Mouse (Mus musculus) inflammation-experienced regulatory T-cells (primary cell): ENCODE results near the gene Rbm4. TPM values are rescaled to one million over a fixed set of nuclear protein-coding genes. Genes with fewer than 3 reads are reported as not detected.

Experiments
- polyA plus RNA-seq, 2 experiments: library from polyadenylated mRNA; unstranded; fragments of 100-300 nt; shearing (Covaris generic); gene quantifications; one replicate each; pipeline ENCODE4 v1.2.1; 2017

Gene Rbm4
- polyA plus RNA-seq, result 10 to 100 TPM; 49.9 to 54.0 TPM

DNA sequence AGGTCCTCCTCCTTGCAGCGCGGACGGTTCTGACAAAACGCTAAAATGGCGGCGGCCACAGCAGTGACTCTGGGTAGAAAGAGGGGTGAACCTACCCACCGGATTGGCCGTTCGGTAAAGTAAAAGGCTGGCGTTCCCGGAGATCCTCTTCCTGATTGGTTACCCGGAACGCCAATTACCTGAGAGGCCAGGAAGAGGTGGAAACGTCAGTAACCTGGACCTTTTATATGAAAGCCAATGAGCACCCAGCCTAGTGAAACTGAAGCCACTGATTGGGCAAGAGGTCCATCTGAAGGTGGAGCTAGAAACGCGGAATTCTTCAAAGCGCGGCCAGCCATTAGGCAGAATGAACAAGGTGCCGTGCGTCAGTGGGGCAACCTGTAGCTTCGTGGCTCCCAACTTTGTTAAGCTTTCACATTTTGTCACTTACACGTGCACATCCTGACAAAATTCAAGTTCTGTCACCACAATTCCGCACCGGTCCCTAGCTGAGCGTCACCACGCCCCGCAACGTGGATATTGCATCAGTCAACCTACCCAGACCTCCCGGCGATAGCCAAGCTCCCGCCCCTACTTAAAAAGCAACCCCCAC lies at the start of gene Rbm4:
Gene Rbm4 (minus strand): TSS at position 71 of the 592 bp plus-strand sequence.

GRCm38 (mm10) chr19:4839149-4839548 lies 45.4 kb upstream of the Rbm4 start, which contains the start of the genes Ccs and Ccdc87:
Gene Ccs, minus strand, starts transcription at chr19:4839332.
Gene Ccdc87, plus strand, starts transcription at chr19:4839366.

DNA sequence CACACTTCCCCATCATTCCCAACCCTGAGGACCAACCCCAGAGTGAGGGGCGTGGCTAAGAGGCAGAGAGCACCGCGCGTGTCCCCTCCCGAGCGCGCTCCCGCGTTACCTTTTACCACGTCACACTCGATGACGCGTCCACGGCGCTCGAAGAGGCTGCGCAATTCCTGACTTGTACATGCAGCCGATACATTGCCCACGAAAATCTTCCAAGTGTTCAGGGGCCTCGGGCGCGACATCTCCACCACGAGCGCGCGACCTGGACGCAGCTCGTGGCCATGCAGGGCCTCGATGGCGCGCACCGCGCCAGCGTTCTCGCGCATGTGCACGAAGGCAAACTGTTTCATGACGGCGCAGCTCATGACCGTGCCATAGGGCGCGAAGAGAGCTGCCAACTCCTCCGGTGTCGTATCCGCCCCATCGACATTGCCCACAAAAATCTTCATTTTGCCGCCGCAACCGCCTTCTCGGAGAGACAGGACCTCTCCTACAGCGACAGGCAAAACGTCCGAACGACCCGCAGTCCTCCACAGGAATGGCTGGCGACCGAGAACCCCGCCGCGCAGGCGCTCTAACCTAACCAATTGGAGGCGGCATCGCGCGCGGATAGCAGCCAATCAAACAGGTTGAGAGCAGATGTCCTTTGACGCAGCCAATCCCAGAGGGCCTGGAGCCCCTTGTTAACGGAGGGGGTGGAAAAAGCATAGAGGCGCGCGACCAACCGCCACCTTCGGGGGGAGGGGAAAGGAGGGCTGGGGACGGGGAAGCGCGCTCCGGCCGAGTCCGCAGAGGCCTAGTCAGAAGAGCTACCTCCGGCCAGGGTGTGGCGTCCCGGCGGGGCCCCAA lies 17.6 kb upstream of the Rbm4 start, which contains the start of the genes Gm21992 and Rbm14:
Gene Gm21992 (minus strand): TSS at position 550 of the 846 bp plus-strand sequence.
Gene Rbm14 (minus strand): TSS at position 572 of the 846 bp plus-strand sequence.

GRCm38 (mm10) chr19:4756193-4756911 lies 37.3 kb downstream of the Rbm4 start, which contains the start of gene Rbm4b:
Gene Rbm4b, plus strand, starts transcription at chr19:4756497.

Other genes with a start within 250 kb of the Rbm4 start
- gene Lrfn4, start 178.2 kb downstream of the Rbm4 start, polyA plus RNA-seq, result 1 to 10 TPM in 1 of 2 experiments, under 1 TPM in 1; 0.60 to 1.4 TPM
- 10 to 100 TPM; 65.2 to 76.6 TPM for gene Rce1, start 168.3 kb downstream of the Rbm4 start, polyA plus RNA-seq
- gene Gm960, start 95.2 kb downstream of the Rbm4 start, polyA plus RNA-seq, result 1 to 10 TPM; 1.8 to 4.5 TPM
- under 1 TPM; 0.40 to 0.84 TPM for gene Sptbn2, start 82.7 kb downstream of the Rbm4 start, polyA plus RNA-seq
- 10 to 100 TPM; 40.8 to 47.0 TPM for gene Rbm4b, start 37.4 kb downstream of the Rbm4 start, polyA plus RNA-seq
- 10 to 100 TPM; 24.9 to 30.4 TPM for gene Gm21992, start 17.7 kb upstream of the Rbm4 start, polyA plus RNA-seq
- 10 to 100 TPM; 61.5 to 84.0 TPM for gene Rbm14, start 17.7 kb upstream of the Rbm4 start, polyA plus RNA-seq
- gene Ccs, start 45.4 kb upstream of the Rbm4 start, polyA plus RNA-seq, result 100 to 1,000 TPM in 1 of 2 experiments, 10 to 100 TPM in 1; 72.7 to 120 TPM
- under 1 TPM in 1 of 2 experiments, not detected in 1; 0.55 TPM for gene Ccdc87, start 45.5 kb upstream of the Rbm4 start, polyA plus RNA-seq
- 1 to 10 TPM; 4.1 to 6.0 TPM for gene Ctsf, start 61.2 kb upstream of the Rbm4 start, polyA plus RNA-seq
- gene Actn3, start 84.0 kb upstream of the Rbm4 start, polyA plus RNA-seq, result under 1 TPM in 1 of 2 experiments, not detected in 1; 0.11 TPM
- gene Zdhhc24, start 84.8 kb upstream of the Rbm4 start, polyA plus RNA-seq, result 1 to 10 TPM; 5.0 to 9.9 TPM
- gene Bbs1, start 112.7 kb upstream of the Rbm4 start, polyA plus RNA-seq, result 1 to 10 TPM in 1 of 2 experiments, under 1 TPM in 1; 0.71 to 3.0 TPM
- 100 to 1,000 TPM in 1 of 2 experiments, 10 to 100 TPM in 1; 93.7 to 123 TPM for gene Dpp3, start 134.4 kb upstream of the Rbm4 start, polyA plus RNA-seq
- 1 to 10 TPM in 1 of 2 experiments, under 1 TPM in 1; 0.70 to 1.9 TPM for gene Peli3, start 149.2 kb upstream of the Rbm4 start, polyA plus RNA-seq
- 10 to 100 TPM; 60.3 to 63.9 TPM for gene Mrpl11, start 168.2 kb upstream of the Rbm4 start, polyA plus RNA-seq
- gene Npas4, start 196.4 kb upstream of the Rbm4 start, polyA plus RNA-seq, result 1 to 10 TPM; 1.3 to 1.7 TPM
- gene Slc29a2, start 230.0 kb upstream of the Rbm4 start, polyA plus RNA-seq, result 1 to 10 TPM; 3.4 TPM
- gene B4gat1, start 244.9 kb upstream of the Rbm4 start, polyA plus RNA-seq, result 10 to 100 TPM; 13.6 to 15.6 TPM
- gene AC124502.3, start 245.0 kb upstream of the Rbm4 start, polyA plus RNA-seq, result 1 to 10 TPM; 2.4 to 8.5 TPM
- 100 to 1,000 TPM; 103 to 106 TPM for gene Brms1, start 247.5 kb upstream of the Rbm4 start, polyA plus RNA-seq